Mouse (Mus musculus): Measurements from ENCODE around the gene Gxylt2. TPM values are rescaled to one million over a fixed set of nuclear protein-coding genes. Genes with fewer than 3 reads are reported as not detected.
A peak's percentile ranks its signal among the peaks of the same experiment; 100 is the strongest.

Gxylt2 gene
- polyA plus RNA-seq, 1 experiment from 2014 or later = 3.0 TPM

DNA sequence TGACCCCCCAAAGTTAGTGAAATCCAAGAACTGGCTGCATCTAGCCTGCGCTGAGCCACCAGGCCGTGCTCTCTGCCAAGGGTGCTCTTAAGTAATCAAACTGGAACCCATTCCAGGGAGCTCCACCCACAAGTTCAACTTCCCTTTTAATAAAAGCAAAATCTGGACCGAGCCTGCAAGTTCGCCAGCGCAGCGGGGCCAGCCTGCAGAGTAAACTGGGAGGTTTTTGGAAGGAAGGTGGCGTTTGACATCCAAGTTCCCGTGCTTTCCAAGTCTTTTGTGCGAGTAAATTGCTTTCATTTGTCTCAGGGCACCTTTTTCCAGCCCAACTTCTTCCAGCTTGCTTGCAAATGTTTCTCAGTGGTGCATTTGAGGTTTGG lies 27.5 kb downstream of the Gxylt2 start:
- peaks cover 10% of the 10 kb centered on the region for H3K4me1 ChIP-seq (replicated peaks; ENCODE audit: control insufficient read depth, insufficient read depth, low read length)
- peak overlapping the region; percentile 70; the same call in 1 of the 2 replicates for H3K27ac ChIP-seq (ENCODE audit: low read length)
- H3K9me3 ChIP-seq (ENCODE audit: control insufficient read depth, low read length) = no peaks in the 10 kb centered on the region
- 31% methylated on average over 9 of the region's 9 CpGs for WGBS
- H3K9ac ChIP-seq (ENCODE audit: low read length) = no peak overlapping the region
- no peak overlapping the region for H3K4me3 ChIP-seq (ENCODE audit: low read length)
- no peaks in the 10 kb centered on the region for H3K27me3 ChIP-seq (ENCODE audit: control insufficient read depth, insufficient read depth, low read depth, low read length)
- ATAC-seq (ENCODE audit: low read depth) = peak; percentile 84
- peak overlapping the region; percentile 17; the same call in 1 of the 2 replicates for H3K4me2 ChIP-seq (ENCODE audit: low read depth, low read length)
- H3K36me3 ChIP-seq (ENCODE audit: control insufficient read depth, insufficient read depth, low read length) = no peaks in the 10 kb centered on the region

- no peak overlapping the region for H3K9ac ChIP-seq (ENCODE audit: low read length)
- H3K9me3 ChIP-seq (ENCODE audit: control insufficient read depth, low read length) = no peaks in the 10 kb centered on the region
- no peaks in the 10 kb centered on the region for H3K27me3 ChIP-seq (ENCODE audit: control insufficient read depth, insufficient read depth, low read depth, low read length)
- 36% methylated on average over 12 of the region's 12 CpGs for WGBS
- H3K4me3 ChIP-seq (ENCODE audit: low read length) = no peak overlapping the region
- peak overlapping the region; percentile 17; the same call in 1 of the 2 replicates for H3K4me2 ChIP-seq (ENCODE audit: low read depth, low read length)
- peak; percentile 91 for ATAC-seq (ENCODE audit: low read depth)
- peak overlapping the region; percentile 70 for H3K27ac ChIP-seq (ENCODE audit: low read length)
- H3K36me3 ChIP-seq (ENCODE audit: control insufficient read depth, insufficient read depth, low read length) = no peaks in the 10 kb centered on the region
- peaks cover 10% of the 10 kb centered on the region for H3K4me1 ChIP-seq (replicated peaks; ENCODE audit: control insufficient read depth, insufficient read depth, low read length)
Observed at GRCm38 (mm10) chr6:100732376-100733021, 28.0 kb downstream of the Gxylt2 start.

- whole genome bisulfite sequencing = 83% methylated on average over 10 of the region's 10 CpGs
- Histone ChIP-seq H3K36me3 (ENCODE audit: control insufficient read depth, insufficient read depth, low read length) (no peaks in the 10 kb centered on the region), H3K4me3 (ENCODE audit: low read length) (no peak overlapping the region), H3K27me3 (ENCODE audit: control insufficient read depth, insufficient read depth, low read depth, low read length) (no peaks in the 10 kb centered on the region), H3K27ac (ENCODE audit: low read length) (no peak overlapping the region), H3K9ac (ENCODE audit: low read length) (no peak overlapping the region), H3K4me2 (ENCODE audit: low read depth, low read length) (no peak overlapping the region), H3K4me1 (replicated peaks; ENCODE audit: control insufficient read depth, insufficient read depth, low read length) (peaks cover 10% of the 10 kb centered on the region), H3K9me3 (ENCODE audit: control insufficient read depth, low read length) (no peaks in the 10 kb centered on the region)
- ATAC-seq (ENCODE audit: low read depth) = no peak
Observed at GRCm38 (mm10) chr6:100733218-100733617, 28.7 kb downstream of the Gxylt2 start.

- Histone ChIP-seq H3K4me1 (replicated peaks; ENCODE audit: control insufficient read depth, insufficient read depth, low read length) (peaks cover 10% of the 10 kb centered on the region), H3K4me2 (ENCODE audit: low read depth, low read length) (no peak overlapping the region), H3K27ac (ENCODE audit: low read length) (no peak overlapping the region), H3K27me3 (ENCODE audit: control insufficient read depth, insufficient read depth, low read depth, low read length) (no peaks in the 10 kb centered on the region), H3K9me3 (ENCODE audit: control insufficient read depth, low read length) (no peaks in the 10 kb centered on the region), H3K4me3 (ENCODE audit: low read length) (no peak overlapping the region), H3K9ac (ENCODE audit: low read length) (no peak overlapping the region), H3K36me3 (ENCODE audit: control insufficient read depth, insufficient read depth, low read length) (no peaks in the 10 kb centered on the region)
- no peak for ATAC-seq (ENCODE audit: low read depth)
- 58% methylated on average over 6 of the region's 6 CpGs for WGBS
Observed at GRCm38 (mm10) chr6:100734321-100734720, 29.8 kb downstream of the Gxylt2 start.

- no peaks in the 10 kb centered on the region for H3K4me1 ChIP-seq (replicated peaks; ENCODE audit: control insufficient read depth, insufficient read depth, low read length)
- H3K4me2 ChIP-seq (ENCODE audit: low read depth, low read length) = no peak overlapping the region
- ATAC-seq (ENCODE audit: low read depth) = no peak
- H3K27ac ChIP-seq (ENCODE audit: low read length) = no peak overlapping the region
- no peaks in the 10 kb centered on the region for H3K36me3 ChIP-seq (ENCODE audit: control insufficient read depth, insufficient read depth, low read length)
- no peaks in the 10 kb centered on the region for H3K9me3 ChIP-seq (ENCODE audit: control insufficient read depth, low read length)
- H3K9ac ChIP-seq (ENCODE audit: low read length) = no peak overlapping the region
- H3K27me3 ChIP-seq (ENCODE audit: control insufficient read depth, insufficient read depth, low read depth, low read length) = no peaks in the 10 kb centered on the region
- WGBS = 62% methylated on average over 4 of the region's 4 CpGs
- no peak overlapping the region for H3K4me3 ChIP-seq (ENCODE audit: low read length)
Observed at GRCm38 (mm10) chr6:100758431-100759208, 54.1 kb downstream of the Gxylt2 start.

- Histone ChIP-seq H3K27ac (ENCODE audit: low read length) (no peak overlapping the region), H3K4me1 (replicated peaks; ENCODE audit: control insufficient read depth, insufficient read depth, low read length) (no peaks in the 10 kb centered on the region), H3K36me3 (ENCODE audit: control insufficient read depth, insufficient read depth, low read length) (no peaks in the 10 kb centered on the region), H3K9me3 (ENCODE audit: control insufficient read depth, low read length) (no peaks in the 10 kb centered on the region), H3K27me3 (ENCODE audit: control insufficient read depth, insufficient read depth, low read depth, low read length) (no peaks in the 10 kb centered on the region), H3K4me3 (ENCODE audit: low read length) (no peak overlapping the region), H3K9ac (ENCODE audit: low read length) (no peak overlapping the region), H3K4me2 (ENCODE audit: low read depth, low read length) (no peak overlapping the region)
- no peak for ATAC-seq (ENCODE audit: low read depth)
- WGBS = 74% methylated on average over 4 of the region's 4 CpGs
Observed at GRCm38 (mm10) chr6:100767756-100768155, 63.2 kb downstream of the Gxylt2 start.

GRCm38 (mm10) chr6:100775923-100776505 lies 71.5 kb downstream of the Gxylt2 start:
- Histone ChIP-seq H3K4me2 (ENCODE audit: low read depth, low read length) (no peak overlapping the region), H3K9ac (ENCODE audit: low read length) (no peak overlapping the region), H3K36me3 (ENCODE audit: control insufficient read depth, insufficient read depth, low read length) (no peaks in the 10 kb centered on the region), H3K27me3 (ENCODE audit: control insufficient read depth, insufficient read depth, low read depth, low read length) (no peaks in the 10 kb centered on the region), H3K27ac (ENCODE audit: low read length) (no peak overlapping the region), H3K4me1 (replicated peaks; ENCODE audit: control insufficient read depth, insufficient read depth, low read length) (no peaks in the 10 kb centered on the region), H3K4me3 (ENCODE audit: low read length) (no peak overlapping the region), H3K9me3 (ENCODE audit: control insufficient read depth, low read length) (no peaks in the 10 kb centered on the region)
- WGBS = 83% methylated on average over 15 of the region's 15 CpGs
- no peak for ATAC-seq (ENCODE audit: low read depth)

- no peak overlapping the region for H3K27ac ChIP-seq (ENCODE audit: low read length)
- no peak overlapping the region for H3K9ac ChIP-seq (ENCODE audit: low read length)
- H3K9me3 ChIP-seq (ENCODE audit: control insufficient read depth, low read length) = no peaks in the 10 kb centered on the region
- no peak for ATAC-seq (ENCODE audit: low read depth)
- no peaks in the 10 kb centered on the region for H3K36me3 ChIP-seq (ENCODE audit: control insufficient read depth, insufficient read depth, low read length)
- WGBS = 80% methylated on average over 5 of the region's 5 CpGs
- no peak overlapping the region for H3K4me3 ChIP-seq (ENCODE audit: low read length)
- H3K4me1 ChIP-seq (replicated peaks; ENCODE audit: control insufficient read depth, insufficient read depth, low read length) = no peaks in the 10 kb centered on the region
- no peaks in the 10 kb centered on the region for H3K27me3 ChIP-seq (ENCODE audit: control insufficient read depth, insufficient read depth, low read depth, low read length)
- H3K4me2 ChIP-seq (ENCODE audit: low read depth, low read length) = no peak overlapping the region
Observed at GRCm38 (mm10) chr6:100778595-100778994, 74.1 kb downstream of the Gxylt2 start.

GRCm38 (mm10) chr6:100780421-100780820 lies 75.9 kb downstream of the Gxylt2 start:
- Histone ChIP-seq H3K9me3 (ENCODE audit: control insufficient read depth, low read length) (no peaks in the 10 kb centered on the region), H3K4me1 (replicated peaks; ENCODE audit: control insufficient read depth, insufficient read depth, low read length) (no peaks in the 10 kb centered on the region), H3K27ac (ENCODE audit: low read length) (no peak overlapping the region), H3K4me2 (ENCODE audit: low read depth, low read length) (no peak overlapping the region), H3K36me3 (ENCODE audit: control insufficient read depth, insufficient read depth, low read length) (no peaks in the 10 kb centered on the region), H3K9ac (ENCODE audit: low read length) (no peak overlapping the region), H3K27me3 (ENCODE audit: control insufficient read depth, insufficient read depth, low read depth, low read length) (no peaks in the 10 kb centered on the region), H3K4me3 (ENCODE audit: low read length) (no peak overlapping the region)
- 19% methylated on average over 4 of the region's 4 CpGs for WGBS
- ATAC-seq (ENCODE audit: low read depth) = no peak

All from lung, embryonic 16.5 days (tissue).